Mouse (Mus musculus) CD4-positive, CD25-positive, alpha-beta regulatory T cell, adult 2 months (primary cell): ENCODE data around the gene Rexo2.
"Not testable (repeated sequence)": the region's sequence is repeated elsewhere in the genome, so short reads cannot be mapped to it uniquely, and the experiment has no call there.

Experiments
- DNase-seq: peaks from one replicate; pipeline ENCODE4 v3.0.0-alpha.2; 2012; ENCODE audit warnings: low read depth, low spot score

The Rexo2 gene

GRCm38 (mm10) chr9:48472441-48473025 is 7.9 kb downstream of the Rexo2 start:
- no peak for DNase-seq

DNA sequence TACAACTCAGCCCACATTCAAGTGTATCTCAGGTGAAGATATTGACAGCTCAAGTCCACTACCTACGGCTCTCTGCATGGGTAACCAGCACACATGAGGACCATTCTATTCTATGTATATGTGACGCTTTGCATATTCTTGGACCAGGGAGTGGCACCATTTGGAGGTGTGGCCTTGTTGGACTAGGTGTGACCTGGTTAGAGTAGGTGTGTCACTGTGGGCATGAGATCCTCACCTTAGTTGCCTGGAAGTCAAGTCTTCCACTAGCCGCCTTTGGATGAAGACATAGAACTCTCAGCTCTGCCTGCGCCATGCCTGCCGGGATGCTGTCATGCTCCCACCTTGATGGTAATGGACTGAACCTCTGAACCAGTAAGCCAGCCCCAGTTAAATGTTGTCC is 13.0 kb downstream of the Rexo2 start:
- DNase-seq = not testable (repeated sequence)

DNA sequence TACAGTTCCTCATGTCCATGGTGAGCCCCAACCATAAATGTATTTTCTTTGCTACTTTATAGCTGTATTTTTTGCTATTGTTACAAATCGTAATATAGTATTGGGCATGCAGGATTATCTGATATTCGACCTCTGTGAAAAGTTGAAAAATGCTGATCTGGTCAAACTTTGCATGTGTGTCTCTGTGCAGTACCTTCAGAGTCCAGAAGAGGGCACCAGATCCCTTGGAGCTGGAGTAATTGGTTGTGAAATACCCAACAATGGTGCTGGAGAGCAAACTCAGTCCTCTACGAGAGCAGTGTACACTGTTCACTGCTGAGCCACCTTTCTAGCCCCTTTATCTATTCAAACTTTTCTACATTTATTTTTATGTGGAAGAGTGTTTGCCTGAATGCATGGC is 13.6 kb downstream of the Rexo2 start:
- DNase-seq = peak; percentile 84

GRCm38 (mm10) chr9:48465671-48466070 is 14.8 kb downstream of the Rexo2 start:
- peak; percentile 59 for DNase-seq

GRCm38 (mm10) chr9:48461545-48461944 is 18.9 kb downstream of the Rexo2 start:
- no peak for DNase-seq

GRCm38 (mm10) chr9:48460720-48461119 is 19.7 kb downstream of the Rexo2 start:
- no peak for DNase-seq

GRCm38 (mm10) chr9:48459391-48459790 is 21.0 kb downstream of the Rexo2 start:
- DNase-seq = no peak

GRCm38 (mm10) chr9:48458879-48459278 is 21.5 kb downstream of the Rexo2 start:
- DNase-seq = peak; percentile 41

GRCm38 (mm10) chr9:48455961-48456360 is 24.5 kb downstream of the Rexo2 start:
- DNase-seq = no peak

DNA sequence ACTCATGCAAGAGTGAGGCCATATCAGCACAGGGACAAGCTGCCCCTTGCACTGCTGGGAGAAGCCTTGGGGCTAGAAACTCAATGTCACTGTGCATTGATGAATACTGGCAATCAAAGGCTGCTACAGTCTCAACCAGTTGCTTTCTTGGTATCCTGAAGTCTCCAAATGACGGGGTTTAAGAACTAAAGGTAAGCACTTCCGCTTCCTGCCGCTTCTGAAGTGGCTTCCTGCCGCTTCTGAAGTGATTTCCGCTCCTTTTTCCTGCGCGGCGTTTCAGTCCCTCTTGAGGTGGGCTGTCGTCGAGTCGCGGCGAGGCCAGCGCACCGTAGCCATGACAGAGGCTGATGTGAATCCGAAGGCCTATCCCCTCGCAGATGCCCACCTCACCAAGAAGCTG is 30.4 kb downstream of the Rexo2 start:
- peak; percentile 68 for DNase-seq

- peak; percentile 79 for DNase-seq
Observed at GRCm38 (mm10) chr9:48447783-48448209, 32.6 kb downstream of the Rexo2 start.

- no peak for DNase-seq
Observed at GRCm38 (mm10) chr9:48444821-48445220, 35.6 kb downstream of the Rexo2 start.

DNA sequence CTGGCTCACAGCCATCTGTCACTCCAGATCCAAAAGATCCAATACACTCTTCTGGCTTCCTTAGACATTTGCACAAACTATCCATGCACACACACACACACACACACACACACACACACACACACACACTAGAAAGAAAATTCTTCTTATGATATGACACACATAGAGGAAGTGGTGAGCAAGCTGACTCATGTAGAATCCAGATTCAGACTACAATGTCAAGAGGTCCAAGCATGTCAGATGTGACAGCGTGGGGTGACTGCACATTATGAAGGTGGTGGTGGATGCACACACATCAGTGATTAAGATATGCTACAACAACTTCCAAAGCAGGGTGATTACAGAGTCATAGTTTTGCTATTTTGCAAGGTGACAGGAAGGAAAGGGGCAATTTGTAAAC is 36.5 kb downstream of the Rexo2 start:
- DNase-seq = no peak

DNA sequence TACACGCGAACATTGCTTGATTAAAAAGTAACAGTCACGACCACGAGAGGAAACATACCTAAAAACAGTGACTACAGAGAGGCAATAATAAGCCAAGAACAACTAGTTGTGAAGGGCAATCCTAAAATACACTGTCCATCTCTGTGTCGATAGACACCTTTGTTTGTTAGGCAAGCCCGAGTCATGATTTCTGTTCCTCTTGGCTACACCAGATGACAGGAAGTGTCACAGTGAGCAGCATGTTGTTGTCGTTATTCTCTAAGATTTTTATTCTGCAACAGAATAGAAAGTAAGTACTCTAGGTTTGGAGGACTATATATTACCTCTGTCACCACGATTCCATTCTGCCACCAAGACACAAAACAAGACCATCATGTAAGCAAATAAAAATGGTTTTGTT is 48.0 kb downstream of the Rexo2 start:
- DNase-seq = no peak

DNA sequence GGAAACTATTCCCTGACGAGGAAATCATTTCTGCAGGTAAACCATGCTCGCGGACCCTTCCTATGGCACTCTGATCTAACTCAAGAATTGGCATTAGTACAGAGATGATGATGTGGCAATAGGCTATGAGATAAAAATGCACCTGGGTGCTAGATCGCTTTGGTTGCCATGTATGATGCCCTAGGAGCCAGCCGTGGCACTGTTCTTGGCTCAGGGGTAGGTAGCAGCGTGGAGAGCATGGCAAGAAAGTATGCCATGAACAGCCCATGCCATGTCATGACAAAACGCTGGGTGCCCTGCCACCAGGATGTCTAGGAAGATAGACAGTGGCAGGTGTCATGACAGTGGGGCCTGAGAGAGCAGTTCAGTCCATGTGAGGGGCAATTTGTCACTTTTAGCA is 53.2 kb downstream of the Rexo2 start:
- no peak for DNase-seq

DNA sequence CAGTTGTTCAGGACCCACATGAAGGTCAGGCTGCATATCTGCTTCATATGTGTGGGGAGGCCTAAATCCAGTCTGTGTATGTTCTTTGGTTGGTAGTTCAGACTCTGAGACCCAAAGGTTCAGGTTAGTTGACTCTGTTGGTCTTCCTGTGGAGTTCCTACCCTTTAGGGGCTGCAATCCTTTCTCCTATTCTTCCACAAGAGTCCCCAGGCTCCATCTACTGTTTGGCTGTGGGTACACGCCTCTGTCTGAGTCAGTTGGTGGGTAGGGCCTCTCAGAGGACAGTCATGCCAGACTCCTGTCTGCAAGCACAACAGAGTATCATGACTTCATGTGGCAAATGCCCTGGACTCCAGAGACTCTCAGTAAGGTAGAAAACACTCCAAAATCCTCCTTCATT is 57.2 kb downstream of the Rexo2 start:
- no peak for DNase-seq

DNA sequence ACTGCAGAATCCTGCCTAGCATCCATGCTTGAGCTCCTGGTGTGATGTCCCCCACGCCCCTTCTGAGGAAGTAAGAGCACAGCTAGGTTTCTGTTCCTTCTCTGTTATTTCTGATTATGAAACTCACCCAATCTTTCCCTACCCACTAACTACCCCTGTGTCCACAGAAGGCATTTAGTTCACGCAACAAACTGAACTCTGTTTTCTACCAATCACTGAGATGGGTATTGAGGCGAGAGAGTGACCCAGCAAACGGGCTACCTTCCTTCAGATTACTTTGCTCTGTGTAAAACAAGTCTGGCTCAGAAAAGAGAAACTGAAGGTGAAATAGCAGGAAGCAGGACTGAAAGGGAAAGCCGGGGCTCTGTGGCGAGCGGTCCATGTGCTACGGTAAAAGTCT is 58.0 kb downstream of the Rexo2 start:
- no peak for DNase-seq

DNA sequence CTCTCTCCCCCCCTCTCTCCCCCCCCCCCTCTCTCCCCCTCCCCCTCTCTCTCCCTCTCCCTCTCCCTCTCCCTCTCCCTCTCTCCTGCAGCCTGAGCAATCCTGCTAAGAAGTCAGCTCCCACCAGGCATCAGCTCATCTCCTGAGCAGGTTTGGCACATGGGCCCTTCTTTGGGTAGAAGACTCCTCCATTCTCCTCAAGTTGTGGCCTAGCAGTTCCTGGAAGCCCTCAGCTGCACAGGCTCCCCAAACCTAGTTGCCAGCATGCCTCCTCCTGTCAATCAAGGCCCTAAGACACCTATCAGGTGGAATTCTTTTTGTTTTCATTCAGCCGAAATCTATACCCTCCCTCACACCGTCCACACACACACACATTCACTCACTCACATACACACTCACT is 58.9 kb downstream of the Rexo2 start:
- DNase-seq = no peak

GRCm38 (mm10) chr9:48421029-48421428 is 59.4 kb downstream of the Rexo2 start:
- DNase-seq = no peak

DNA sequence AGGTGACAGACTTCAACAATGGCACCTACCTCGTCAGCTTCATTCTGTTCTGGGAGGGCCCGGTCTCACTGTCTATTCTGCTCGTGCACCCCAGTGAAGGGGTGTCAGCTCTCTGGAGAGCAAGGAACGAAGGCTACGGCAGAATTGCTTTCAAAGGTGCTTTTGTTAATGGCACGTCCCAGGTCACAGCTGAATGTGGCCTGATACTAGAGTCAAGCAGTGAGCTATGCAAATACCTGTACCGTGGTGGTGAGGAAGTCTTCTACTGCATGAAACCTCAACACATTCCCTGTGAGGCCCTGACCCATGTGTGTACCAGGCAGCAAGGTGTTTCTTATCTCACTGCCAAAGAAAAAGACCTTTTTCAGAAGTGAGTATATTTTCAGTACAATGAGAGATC is 60.0 kb downstream of the Rexo2 start:
- no peak for DNase-seq

- DNase-seq = no peak
Observed at GRCm38 (mm10) chr9:48418829-48419228, 61.6 kb downstream of the Rexo2 start.
